Mouse (Mus musculus) heart, embryonic 11.5 days (tissue): ENCODE measurements at regions not wholly inside any gene's neighbourhood (a gene's known extent, or its start where the extent isn't known, plus 50 kb on each side); places are given as distances from the start of the nearest gene placed in this dataset.

Experiments
- ATAC-seq: fragments of 200-750 bp; cut with Nextera tagmentation; replicated peaks from 2 replicates; pipeline ENCODE4 v1.8.0; 2017; ENCODE audit warnings: moderate library complexity; ENCODE audit not compliant: insufficient number of reproducible peaks, low FRiP score, low TSS enrichment
- H3K27ac ChIP-seq: fragments of 300-500 bp; sonication (generic); 2 replicates; pipeline ENCODE4 v1.5.1; 2014; ENCODE audit warnings: mild to moderate bottlenecking, low read depth, low read length
- H3K27me3 ChIP-seq: fragments of 300-500 bp; sonication (generic); 2 replicates; pipeline ENCODE4 v1.6.1; 2014; ENCODE audit warnings: mild to moderate bottlenecking, low read length, mixed read lengths; ENCODE audit not compliant: control insufficient read depth, insufficient read depth
- H3K36me3 ChIP-seq: fragments of 300-500 bp; sonication (generic); 2 replicates; pipeline ENCODE4 v1.6.1; 2014; ENCODE audit warnings: mild to moderate bottlenecking, low read length, moderate library complexity, mixed read lengths; ENCODE audit not compliant: control insufficient read depth, insufficient read depth
- H3K4me1 ChIP-seq: fragments of 300-500 bp; sonication (generic); 2 replicates; pipeline ENCODE4 v1.6.1; 2014; ENCODE audit warnings: low read length; ENCODE audit not compliant: control insufficient read depth, insufficient read depth
- H3K4me2 ChIP-seq: fragments of 300-500 bp; sonication (generic); 2 replicates; pipeline ENCODE4 v1.6.1; 2014; ENCODE audit warnings: mild to moderate bottlenecking, moderate library complexity
- H3K4me3 ChIP-seq: fragments of 300-500 bp; sonication (generic); 2 replicates; pipeline ENCODE4 v1.5.1; 2014; ENCODE audit warnings: low read depth, low read length
- H3K9ac ChIP-seq: fragments of 300-500 bp; sonication (generic); 2 replicates; pipeline ENCODE4 v1.6.1; 2014; ENCODE audit warnings: mild to moderate bottlenecking, low read depth, low read length, moderate library complexity
- H3K9me3 ChIP-seq: fragments of 300-500 bp; sonication (generic); replicated peaks from 2 replicates; pipeline ENCODE4 v1.6.1; 2016; ENCODE audit warnings: low read length; ENCODE audit not compliant: control insufficient read depth
- whole genome bisulfite sequencing: fragments of 180-500 bp; shearing (Covaris S2); extraction: QIAGEN DNeasy Blood & Tissue Kit; methylation state at CpG from one replicate; pipeline ENCODE4 v1.1.7; 2014; ENCODE audit not compliant: insufficient replicate concordance; 5-methylcytosine and 5-hydroxymethylcytosine counted together

- 6% methylated on average over 23 of the region's 23 CpGs for WGBS
- no peaks in the 10 kb centered on the region for H3K27me3 ChIP-seq
- H3K9ac ChIP-seq, result peak overlapping the region; percentile 23; the same call in 1 of the 2 replicates
- no peaks in the 10 kb centered on the region for H3K36me3 ChIP-seq
- no peaks in the 10 kb centered on the region for H3K9me3 ChIP-seq
- H3K27ac ChIP-seq, result peak overlapping the region; percentile 51
- peak; percentile 47; the same call in 1 of the 2 replicates for ATAC-seq
- H3K4me2 ChIP-seq, result peak overlapping the region; percentile 53
- 0 out of 2 replicates have a peak, but pooled peaks cover 5% of the 10 kb centered on the region for H3K4me1 ChIP-seq
- peak overlapping the region; percentile 20; the same call in 1 of the 2 replicates for H3K4me3 ChIP-seq
These were observed 79.0 kb upstream of the Ipo5 start for GRCm38 (mm10) chr14:120831847-120832613.

- H3K27ac ChIP-seq, result no peak overlapping the region
- H3K27me3 ChIP-seq, result no peaks in the 10 kb centered on the region
- WGBS, result 67% methylated on average over 4 of the region's 4 CpGs
- H3K36me3 ChIP-seq, result no peaks in the 10 kb centered on the region
- no peaks in the 10 kb centered on the region for H3K9me3 ChIP-seq
- ATAC-seq, result no peak
- H3K4me2 ChIP-seq, result no peak overlapping the region
- no peak overlapping the region for H3K9ac ChIP-seq
- H3K4me1 ChIP-seq, result 0 out of 2 replicates have a peak, but pooled peaks cover 5% of the 10 kb centered on the region
- H3K4me3 ChIP-seq, result no peak overlapping the region
These were observed 76.2 kb upstream of the Ipo5 start for GRCm38 (mm10) chr14:120834821-120835220.

- no peaks in the 10 kb centered on the region for H3K9me3 ChIP-seq
- no peaks in the 10 kb centered on the region for H3K27me3 ChIP-seq
- no peak overlapping the region for H3K9ac ChIP-seq
- no peaks in the 10 kb centered on the region for H3K36me3 ChIP-seq
- H3K4me1 ChIP-seq, result 0 out of 2 replicates have a peak, but pooled peaks cover 5% of the 10 kb centered on the region
- WGBS, result 69% methylated on average over 5 of the region's 5 CpGs
- no peak overlapping the region for H3K27ac ChIP-seq
- H3K4me3 ChIP-seq, result no peak overlapping the region
- ATAC-seq, result no peak
- no peak overlapping the region for H3K4me2 ChIP-seq
These were observed 75.3 kb upstream of the Ipo5 start for GRCm38 (mm10) chr14:120835758-120836157.

- no peak overlapping the region for H3K4me2 ChIP-seq
- no peak for ATAC-seq
- H3K4me1 ChIP-seq, result 0 out of 2 replicates have a peak, but pooled peaks cover 5% of the 10 kb centered on the region
- H3K9ac ChIP-seq, result no peak overlapping the region
- no peaks in the 10 kb centered on the region for H3K36me3 ChIP-seq
- no peak overlapping the region for H3K27ac ChIP-seq
- no peaks in the 10 kb centered on the region for H3K9me3 ChIP-seq
- no peaks in the 10 kb centered on the region for H3K27me3 ChIP-seq
- WGBS, result 85% methylated on average over 12 of the region's 12 CpGs
- H3K4me3 ChIP-seq, result no peak overlapping the region
These were observed 74.3 kb upstream of the Ipo5 start for GRCm38 (mm10) chr14:120836535-120837316.

GRCm38 (mm10) chr14:120840900-120841299, 70.1 kb upstream of the Ipo5 start:
- Histone ChIP-seq H3K4me2 (no peak overlapping the region), H3K27me3 (no peaks in the 10 kb centered on the region), H3K27ac (no peak overlapping the region), H3K9ac (no peak overlapping the region), H3K4me3 (no peak overlapping the region), H3K36me3 (no peaks in the 10 kb centered on the region), H3K9me3 (no peaks in the 10 kb centered on the region), H3K4me1 (no peaks in the 10 kb centered on the region)
- WGBS, result 70% methylated on average over 6 of the region's 6 CpGs
- no peak for ATAC-seq

- no peaks in the 10 kb centered on the region for H3K36me3 ChIP-seq
- H3K9me3 ChIP-seq, result no peaks in the 10 kb centered on the region
- H3K4me1 ChIP-seq, result 0 out of 2 replicates have a peak, but pooled peaks cover 2% of the 10 kb centered on the region
- no peak overlapping the region for H3K27ac ChIP-seq
- no peak overlapping the region for H3K4me3 ChIP-seq
- WGBS, result 72% methylated on average over 6 of the region's 6 CpGs
- no peak overlapping the region for H3K4me2 ChIP-seq
- H3K9ac ChIP-seq, result no peak overlapping the region
- H3K27me3 ChIP-seq, result no peaks in the 10 kb centered on the region
- no peak for ATAC-seq
These were observed 69.7 kb upstream of the Ipo5 start for GRCm38 (mm10) chr14:120841311-120841710.

- 73% methylated on average over 2 of the region's 2 CpGs for WGBS
- peaks cover 18% of the 10 kb centered on the region; the same call in 1 of the 2 replicates for H3K4me1 ChIP-seq
- H3K27ac ChIP-seq, result no peak overlapping the region
These were observed 65.9 kb upstream of the Ipo5 start for GRCm38 (mm10) chr14:120845172-120845571.

GRCm38 (mm10) chr14:120846073-120846850, 64.8 kb upstream of the Ipo5 start:
- peak; percentile 68 for ATAC-seq
- Histone ChIP-seq H3K27me3 (no peaks in the 10 kb centered on the region), H3K4me2 (no peak overlapping the region), H3K9me3 (no peaks in the 10 kb centered on the region), H3K27ac (peak overlapping the region; percentile 91), H3K36me3 (no peaks in the 10 kb centered on the region), H3K4me3 (no peak overlapping the region), H3K9ac (0 out of 2 replicates have a peak overlapping the region, but pooled peaks have one; percentile 10), H3K4me1 (peaks cover 18% of the 10 kb centered on the region; the same call in 1 of the 2 replicates)
- WGBS, result 39% methylated on average over 10 of the region's 10 CpGs

More at GRCm38 (mm10) chr14:120845172-120845571, 65.9 kb upstream of the Ipo5 start:
- Histone ChIP-seq H3K27me3 (no peaks in the 10 kb centered on the region), H3K9ac (no peak overlapping the region), H3K4me3 (no peak overlapping the region), H3K4me2 (no peak overlapping the region), H3K9me3 (no peaks in the 10 kb centered on the region), H3K36me3 (no peaks in the 10 kb centered on the region)
- ATAC-seq, result no peak
